Mouse (Mus musculus): ENCODE data around the gene Emc7.

Gene Emc7

GRCm38 (mm10) chr2:112480669-112481068 is 25.9 kb downstream of the Emc7 start, which contains the start of gene Chrm5:
TSS of gene Chrm5 (minus strand) at chr2:112480769.
- DNase-seq = no peak

- DNase-seq = peak; percentile 59
Measured at GRCm38 (mm10) chr2:112481564-112481963, 26.8 kb downstream of the Emc7 start.

GRCm38 (mm10) chr2:112482533-112483333 is 27.9 kb downstream of the Emc7 start:
- DNase-seq = no peak

- no peak for DNase-seq
Measured at GRCm38 (mm10) chr2:112483334-112483651, 28.5 kb downstream of the Emc7 start.

- peak; percentile 61 for DNase-seq
Measured at GRCm38 (mm10) chr2:112484886-112485285, 30.1 kb downstream of the Emc7 start.

GRCm38 (mm10) chr2:112490483-112491196 is 35.8 kb downstream of the Emc7 start:
- no peak for DNase-seq

DNA sequence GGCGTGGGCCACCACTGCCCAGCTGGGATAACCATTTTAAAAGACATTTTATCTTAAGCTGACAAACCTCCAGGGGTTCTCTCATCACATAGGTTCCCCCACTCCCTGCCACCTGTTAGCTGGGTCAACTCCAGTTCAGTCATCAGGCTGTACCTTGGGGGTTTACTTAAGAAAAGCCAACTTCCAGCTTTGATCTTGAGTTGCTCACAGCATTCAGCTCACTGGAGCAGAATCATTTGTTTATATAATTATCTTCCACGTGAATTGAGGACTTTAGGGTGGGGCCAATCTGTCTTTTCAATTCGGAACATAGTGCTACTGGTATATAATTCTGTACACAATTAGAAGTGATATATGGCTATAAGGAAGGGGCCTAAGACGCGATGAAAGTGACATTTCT is 36.8 kb downstream of the Emc7 start:
- no peak for DNase-seq

DNA sequence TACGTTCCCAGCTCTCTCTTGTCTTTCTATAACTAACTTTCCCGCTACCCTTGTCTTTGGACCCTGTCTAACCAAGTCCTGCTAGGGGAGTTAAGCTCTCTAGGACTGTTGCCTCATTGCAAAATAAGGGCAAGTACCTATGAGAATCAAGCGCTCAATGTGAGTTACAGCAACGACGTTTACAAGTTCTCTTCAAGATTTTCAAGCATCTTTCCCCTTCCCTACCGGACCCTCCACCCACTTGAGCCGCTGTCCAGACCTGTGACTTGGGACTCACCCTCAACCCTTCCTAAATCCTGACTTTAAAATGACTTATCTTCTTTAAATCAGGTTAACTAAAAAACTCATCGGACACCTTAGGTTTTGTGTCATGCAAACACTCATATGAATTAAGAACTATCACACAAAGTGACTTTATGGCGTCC is 37.6 kb downstream of the Emc7 start:
- peak; percentile 44 for DNase-seq

- peak; percentile 84 for DNase-seq
Measured at GRCm38 (mm10) chr2:112492856-112493538, 38.2 kb downstream of the Emc7 start, which contains the start of gene Aven. TSS of gene Aven (plus strand) at chr2:112492964.

- DNase-seq = no peak
Measured at GRCm38 (mm10) chr2:112493539-112494260, 38.9 kb downstream of the Emc7 start.

DNA sequence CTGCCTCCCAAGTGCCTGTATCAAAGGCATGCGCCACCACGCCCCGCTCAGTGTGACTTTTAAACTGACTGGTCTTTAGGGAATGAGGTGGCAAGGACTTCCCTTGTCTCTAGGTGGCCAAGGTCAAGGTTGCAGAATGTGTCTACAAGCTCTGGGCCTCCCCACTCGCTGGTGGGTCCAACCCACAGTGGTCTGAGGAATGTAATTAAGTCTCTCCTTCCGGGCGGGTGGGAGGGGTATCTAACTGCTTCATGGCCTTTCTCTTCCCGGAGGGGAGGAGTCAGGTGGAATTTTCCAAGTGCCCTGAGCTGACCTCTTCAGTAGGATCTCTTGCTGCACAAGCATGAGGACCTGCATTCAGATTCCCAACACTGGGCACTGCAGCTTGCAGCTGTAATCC is 43.1 kb downstream of the Emc7 start:
- peak; percentile 6 for DNase-seq

- peak; percentile 87 for DNase-seq
Measured at GRCm38 (mm10) chr2:112501209-112501608, 46.4 kb downstream of the Emc7 start.

DNA sequence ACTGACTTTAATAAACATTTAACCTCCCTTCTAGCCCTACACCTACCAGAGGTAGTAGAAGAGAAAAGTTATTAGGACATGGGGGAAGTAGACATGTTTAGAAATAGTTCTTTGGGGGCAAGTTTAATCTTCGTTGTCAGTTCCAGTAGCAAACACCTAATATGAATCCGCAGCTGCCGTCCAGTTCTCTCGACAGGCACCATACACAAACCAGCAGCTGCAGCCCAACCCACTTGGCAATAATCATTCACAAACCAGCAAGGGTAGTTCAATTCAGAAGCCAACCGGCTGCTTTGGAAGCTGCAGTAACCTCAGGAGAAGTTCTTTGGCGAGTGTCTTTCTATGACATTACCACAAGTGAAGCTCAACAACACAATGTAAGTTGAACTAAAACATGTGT is 49.2 kb downstream of the Emc7 start:
- DNase-seq = no peak

GRCm38 (mm10) chr2:112506841-112507435 is 52.1 kb downstream of the Emc7 start:
- peak; percentile 9 for DNase-seq

DNA sequence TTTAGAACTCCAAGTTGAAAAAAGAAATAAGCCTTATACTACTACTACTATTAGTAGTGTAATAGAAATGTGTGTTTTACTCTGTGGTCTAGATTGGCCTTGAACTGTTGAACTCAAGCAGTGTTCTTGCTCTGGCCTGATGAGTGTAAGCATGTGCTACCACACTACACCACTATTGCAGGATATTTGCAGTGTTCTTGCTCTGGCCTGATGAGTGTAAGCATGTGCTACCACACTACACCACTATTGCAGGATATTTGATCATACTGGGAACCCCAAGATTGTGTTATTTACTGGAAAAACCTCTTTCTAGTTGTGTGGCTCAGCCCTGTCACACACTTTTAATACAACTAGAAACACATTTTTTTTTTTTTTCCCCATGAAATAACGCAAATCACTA is 52.6 kb downstream of the Emc7 start:
- DNase-seq = no peak

- DNase-seq = peak; percentile 11
Measured at GRCm38 (mm10) chr2:112510140-112510539, 55.3 kb downstream of the Emc7 start.

DNA sequence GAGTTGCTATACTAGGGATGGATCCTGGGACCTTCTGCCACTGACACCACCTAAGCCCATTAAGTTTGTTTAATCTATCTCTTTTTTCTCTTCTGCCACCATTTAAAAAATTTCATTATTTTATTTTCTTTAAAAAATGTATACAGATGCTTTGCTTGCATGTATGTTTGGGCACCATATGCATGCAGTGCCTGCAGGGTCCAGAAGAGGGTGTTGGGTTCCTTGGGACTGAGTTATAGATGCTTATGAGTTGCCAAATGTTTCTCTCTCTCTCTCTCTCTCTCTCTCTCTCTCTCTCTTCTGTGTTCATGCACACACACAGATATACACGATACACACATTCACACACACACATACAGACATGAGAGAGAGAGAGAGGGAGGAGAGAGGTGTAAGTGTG is 58.2 kb downstream of the Emc7 start:
- DNase-seq = peak; percentile 10

DNA sequence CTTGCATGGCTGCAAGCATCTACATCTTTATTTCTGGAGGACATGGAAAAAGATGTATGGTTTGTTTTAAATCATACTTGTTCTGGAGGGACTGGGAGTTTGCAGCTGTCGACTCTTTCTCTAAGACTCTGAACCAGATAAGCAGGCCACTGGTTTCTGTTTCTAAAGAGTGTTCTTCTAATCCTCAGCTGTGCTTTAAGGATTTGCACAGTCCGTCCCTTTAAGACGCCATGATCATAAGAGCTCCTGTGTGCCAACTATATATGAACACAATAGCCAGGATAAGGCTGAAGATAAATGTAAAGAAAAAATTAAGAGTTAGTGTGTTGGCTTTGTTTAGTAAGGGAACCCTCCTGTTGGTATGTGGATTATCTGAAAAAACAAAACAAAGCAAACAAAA is 61.9 kb downstream of the Emc7 start:
- DNase-seq = no peak

GRCm38 (mm10) chr2:112517218-112517617 is 62.4 kb downstream of the Emc7 start:
- no peak for DNase-seq

DNA sequence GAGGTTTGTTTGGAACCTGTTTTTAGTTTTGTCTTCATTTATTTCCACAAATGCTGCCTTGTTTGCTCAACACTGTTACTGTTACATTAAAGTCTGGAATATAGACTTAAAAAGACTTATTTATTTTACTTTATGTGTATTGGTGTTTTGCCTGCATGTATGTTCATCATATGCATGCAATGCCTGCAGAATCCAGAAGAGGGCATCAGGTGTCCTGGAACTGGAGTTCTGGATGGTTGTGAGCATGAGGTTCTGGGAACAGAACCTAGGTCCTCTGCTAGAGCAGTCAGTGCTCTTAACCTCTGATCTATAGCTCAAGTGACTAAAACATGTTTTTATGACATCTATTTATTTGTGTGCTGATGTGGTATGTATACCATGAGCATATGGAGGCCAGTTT is 63.7 kb downstream of the Emc7 start:
- DNase-seq = no peak

- no peak for DNase-seq
Measured at GRCm38 (mm10) chr2:112520526-112521482, 66.0 kb downstream of the Emc7 start.
